Mouse (Mus musculus) kidney, postnatal 14 days (tissue): ENCODE results near the gene Zfp367.

Source experiments
- DNase-seq: peaks from one replicate; pipeline ENCODE4 v3.0.0; 2022; ENCODE audit warnings: mixed read lengths

Gene Zfp367

GRCm38 (mm10) chr13:64089130-64089529 lies 63.9 kb downstream of the Zfp367 start, which contains the start of gene Hsd17b3:
Hsd17b3 (minus strand) TSS chr13:64089230.
- DNase-seq = no peak

DNA sequence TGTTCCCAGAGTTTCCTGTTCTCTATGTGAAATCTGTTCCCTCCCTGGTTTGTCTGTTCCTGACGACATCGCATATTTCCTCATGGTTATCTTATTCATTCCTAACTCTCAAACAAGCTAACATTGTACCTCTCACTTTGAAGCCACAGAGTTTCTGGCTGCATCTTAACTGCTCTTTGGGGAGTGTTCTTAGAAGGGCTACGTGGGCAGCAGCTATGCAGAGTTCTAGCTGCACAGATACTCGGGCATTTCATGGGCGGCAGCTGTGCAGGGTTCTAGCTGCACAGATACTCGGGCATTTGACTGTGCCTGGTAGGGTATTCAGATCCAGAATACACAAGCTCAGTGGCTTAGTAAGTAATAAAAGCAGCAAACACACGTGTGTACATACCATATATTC lies 64.9 kb downstream of the Zfp367 start:
- no peak for DNase-seq

- DNase-seq = peak; percentile 29
Measured at GRCm38 (mm10) chr13:64086036-64086435, 67.0 kb downstream of the Zfp367 start.

- no peak for DNase-seq
Measured at GRCm38 (mm10) chr13:64083331-64083730, 69.7 kb downstream of the Zfp367 start.
